Mouse (Mus musculus) liver, embryonic 12.5 days (tissue): Measurements from ENCODE around the gene Rbfox3. TPM values are rescaled to one million over a fixed set of nuclear protein-coding genes. Genes with fewer than 3 reads are reported as not detected.

Experiments used
- ATAC-seq: fragments of 200-750 bp; cut with Nextera tagmentation; 2 replicates; pipeline ENCODE4 v1.8.0; 2017; ENCODE audit warnings: moderate number of reproducible peaks, mild to moderate bottlenecking, moderate library complexity
- H3K27ac ChIP-seq: fragments of 300-500 bp; sonication (generic); 2 replicates; pipeline ENCODE4 v1.5.1; 2016; ENCODE audit warnings: mild to moderate bottlenecking
- H3K27me3 ChIP-seq: fragments of 300-500 bp; sonication (generic); replicated peaks from 2 replicates; pipeline ENCODE4 v1.6.1; 2016; ENCODE audit warnings: mild to moderate bottlenecking, moderate library complexity
- H3K36me3 ChIP-seq: fragments of 300-500 bp; sonication (generic); 2 replicates; pipeline ENCODE4 v1.6.1; 2016; ENCODE audit warnings: mild to moderate bottlenecking, moderate library complexity
- H3K4me1 ChIP-seq: fragments of 300-500 bp; sonication (generic); 2 replicates; pipeline ENCODE4 v1.6.1; 2016
- H3K4me2 ChIP-seq: fragments of 300-500 bp; sonication (generic); 2 replicates; pipeline ENCODE4 v1.6.1; 2016; ENCODE audit warnings: mild to moderate bottlenecking, moderate library complexity
- H3K4me3 ChIP-seq: fragments of 300-500 bp; sonication (generic); 2 replicates; pipeline ENCODE4 v1.5.1; 2016; ENCODE audit warnings: mild to moderate bottlenecking, moderate library complexity
- H3K9ac ChIP-seq: fragments of 300-500 bp; sonication (generic); 2 replicates; pipeline ENCODE4 v1.6.1; 2016; ENCODE audit warnings: mild to moderate bottlenecking, moderate library complexity
- H3K9me3 ChIP-seq: fragments of 300-500 bp; sonication (generic); replicated peaks from 2 replicates; pipeline ENCODE4 v1.6.1; 2016; ENCODE audit warnings: mild to moderate bottlenecking, moderate library complexity
- WGBS: fragments of 180-500 bp; shearing (Covaris S2); methylation state at CpG from one replicate; pipeline ENCODE4 v1.1.7; 2016; ENCODE audit not compliant: insufficient replicate concordance; 5-methylcytosine and 5-hydroxymethylcytosine counted together
- polyA plus RNA-seq: library from polyadenylated mRNA; unstranded; fragments of >200 nt; fragmentation: Nextera tagmentation; extraction: Ambion mirVana; gene quantifications from 2 replicates; pipeline ENCODE4 v1.2.1, GENCODE M21; 2016

The Rbfox3 gene
- polyA plus RNA-seq, 1 experiment from 2014 or later, result 0.46 TPM

DNA sequence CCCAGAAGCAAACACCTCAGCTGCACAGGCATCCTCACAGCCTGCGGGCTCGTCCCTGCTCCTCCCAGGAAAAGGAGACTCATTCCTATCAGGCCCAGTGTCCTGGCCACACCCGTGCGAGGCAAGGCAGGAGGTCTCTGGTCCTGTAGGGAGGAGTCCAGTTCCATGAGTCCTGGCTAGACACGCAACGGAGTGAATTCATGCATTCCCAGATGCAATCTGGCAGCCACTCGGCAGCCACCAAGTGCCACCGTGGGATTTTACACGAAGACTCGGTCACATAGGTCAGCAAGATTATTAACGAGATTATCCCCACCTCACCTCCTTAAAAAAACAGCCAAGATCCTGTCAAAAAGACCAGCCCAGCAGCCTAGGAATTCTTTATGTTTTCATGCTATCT lies 37.4 kb downstream of the Rbfox3 start:
- H3K9ac ChIP-seq, result no peak overlapping the region

DNA sequence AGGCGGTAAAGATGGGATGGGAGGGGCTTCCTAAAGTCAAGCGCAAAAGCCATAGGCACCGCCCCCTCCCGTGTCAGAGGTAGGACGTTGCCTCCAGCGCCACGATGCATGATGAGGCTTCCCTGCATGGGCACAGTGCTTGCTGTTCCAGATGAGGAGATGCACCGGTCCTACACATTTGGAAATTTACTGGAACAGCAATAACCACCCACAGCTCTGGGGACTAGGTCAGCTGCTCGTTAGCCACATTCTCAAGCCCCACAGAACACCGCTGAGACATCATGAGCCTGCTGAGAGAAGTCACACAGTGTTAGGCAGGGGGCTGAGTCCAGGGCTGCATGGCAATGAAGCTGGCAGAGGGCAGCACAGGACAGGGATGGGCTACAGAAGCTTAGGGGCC lies 39.9 kb downstream of the Rbfox3 start:
- ATAC-seq, result no peak
- Histone ChIP-seq H3K9ac (no peak overlapping the region), H3K4me3 (no peak overlapping the region), H3K4me1 (no peaks in the 10 kb centered on the region), H3K4me2 (no peak overlapping the region), H3K27ac (no peak overlapping the region), H3K36me3 (no peaks in the 10 kb centered on the region), H3K9me3 (no peaks in the 10 kb centered on the region), H3K27me3 (no peaks in the 10 kb centered on the region)
- 68% methylated on average over 10 of the region's 10 CpGs for WGBS

More for the DNA sequence above, 37.4 kb downstream of the Rbfox3 start:
- H3K27me3 ChIP-seq, result no peaks in the 10 kb centered on the region
- no peaks in the 10 kb centered on the region for H3K4me1 ChIP-seq
- no peak for ATAC-seq
- H3K4me3 ChIP-seq, result no peak overlapping the region
- H3K9me3 ChIP-seq, result no peaks in the 10 kb centered on the region
- no peak overlapping the region for H3K4me2 ChIP-seq
- no peaks in the 10 kb centered on the region for H3K36me3 ChIP-seq
- no peak overlapping the region for H3K27ac ChIP-seq
- WGBS, result 60% methylated on average over 11 of the region's 11 CpGs

DNA sequence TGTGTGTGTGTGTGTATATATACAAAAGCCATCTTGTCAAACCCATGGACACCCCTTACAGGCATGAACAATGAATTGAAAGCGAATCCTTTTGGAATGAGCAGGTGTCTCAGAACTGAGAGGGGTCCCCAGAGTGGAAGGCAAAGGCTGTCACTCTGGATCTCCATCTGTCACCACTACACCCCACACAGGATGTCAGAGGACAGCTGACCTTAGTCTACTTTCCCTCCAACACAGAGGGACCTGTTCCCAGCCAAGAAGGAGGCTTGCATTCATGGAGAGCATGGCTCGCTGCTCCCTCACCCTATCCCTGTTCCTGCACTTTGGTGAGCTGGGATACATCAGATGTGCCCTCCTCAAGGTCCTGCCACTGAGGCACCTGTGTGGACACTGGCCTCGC lies 48.0 kb downstream of the Rbfox3 start:
- H3K4me1 ChIP-seq, result no peaks in the 10 kb centered on the region
- H3K9me3 ChIP-seq, result no peaks in the 10 kb centered on the region
- no peaks in the 10 kb centered on the region for H3K27me3 ChIP-seq
- no peak overlapping the region for H3K4me2 ChIP-seq
- no peak for ATAC-seq
- no peak overlapping the region for H3K9ac ChIP-seq
- WGBS, result 47% methylated on average over 3 of the region's 3 CpGs
- H3K4me3 ChIP-seq, result no peak overlapping the region
- H3K36me3 ChIP-seq, result no peaks in the 10 kb centered on the region
- no peak overlapping the region for H3K27ac ChIP-seq

DNA sequence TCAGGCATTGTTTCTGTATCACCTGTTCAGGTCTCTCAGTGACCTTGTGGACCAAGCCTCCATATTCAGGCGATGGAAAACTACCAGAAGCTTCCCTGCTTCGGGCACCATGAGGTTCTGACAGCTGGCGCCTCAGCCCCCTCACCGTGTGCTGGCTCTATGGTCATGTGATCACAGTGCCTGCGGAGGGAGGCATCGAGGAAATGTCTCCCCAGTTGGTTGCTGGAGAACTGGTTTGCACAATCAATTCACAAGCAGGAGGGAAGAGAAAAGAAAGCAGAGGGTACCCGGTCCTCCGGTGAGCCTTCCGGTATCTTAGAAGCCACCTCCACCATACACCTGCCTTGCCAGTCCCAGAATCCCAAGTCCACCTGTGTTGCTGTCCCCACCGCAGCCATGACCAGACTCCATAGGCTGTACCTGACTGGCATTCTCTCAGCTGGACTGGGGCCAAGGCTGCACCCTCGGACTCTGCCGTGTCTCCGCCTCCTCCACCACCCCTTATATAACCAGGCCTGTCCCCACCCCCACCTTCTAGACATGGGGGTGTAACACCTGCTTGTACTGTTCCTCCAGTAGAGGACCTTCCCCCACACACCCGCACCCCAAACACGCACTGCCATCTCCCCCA lies 49.5 kb downstream of the Rbfox3 start:
- no peaks in the 10 kb centered on the region for H3K9me3 ChIP-seq
- no peak overlapping the region for H3K9ac ChIP-seq
- no peak for ATAC-seq
- 76% methylated on average over 15 of the region's 15 CpGs for WGBS
- H3K4me2 ChIP-seq, result no peak overlapping the region
- H3K4me3 ChIP-seq, result no peak overlapping the region
- H3K27ac ChIP-seq, result no peak overlapping the region
- H3K4me1 ChIP-seq, result no peaks in the 10 kb centered on the region
- H3K27me3 ChIP-seq, result no peaks in the 10 kb centered on the region
- no peaks in the 10 kb centered on the region for H3K36me3 ChIP-seq

DNA sequence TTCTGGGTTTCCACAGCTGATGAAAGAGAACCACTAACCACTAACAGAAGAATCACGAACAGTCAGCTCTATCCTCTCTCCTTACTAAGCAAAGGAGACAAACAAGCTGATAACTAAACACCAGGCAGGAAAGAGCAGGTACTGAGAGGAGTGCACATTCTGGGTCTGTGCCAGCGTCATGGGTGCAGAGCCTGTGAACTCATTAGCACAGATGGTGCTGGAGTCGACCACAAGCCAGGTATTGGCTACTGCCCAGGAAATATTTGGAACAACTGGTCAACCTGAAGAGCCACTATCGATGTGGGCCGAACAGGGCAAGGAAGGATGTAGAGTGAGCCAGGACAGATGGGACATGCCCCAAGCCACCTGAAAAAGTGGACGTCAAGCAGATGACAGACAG lies 50.2 kb downstream of the Rbfox3 start:
- Histone ChIP-seq H3K4me1 (no peaks in the 10 kb centered on the region), H3K27me3 (no peaks in the 10 kb centered on the region), H3K9ac (no peak overlapping the region), H3K4me2 (no peak overlapping the region), H3K4me3 (no peak overlapping the region), H3K36me3 (no peaks in the 10 kb centered on the region), H3K27ac (no peak overlapping the region), H3K9me3 (no peaks in the 10 kb centered on the region)
- no peak for ATAC-seq
- WGBS, result 68% methylated on average over 6 of the region's 6 CpGs

DNA sequence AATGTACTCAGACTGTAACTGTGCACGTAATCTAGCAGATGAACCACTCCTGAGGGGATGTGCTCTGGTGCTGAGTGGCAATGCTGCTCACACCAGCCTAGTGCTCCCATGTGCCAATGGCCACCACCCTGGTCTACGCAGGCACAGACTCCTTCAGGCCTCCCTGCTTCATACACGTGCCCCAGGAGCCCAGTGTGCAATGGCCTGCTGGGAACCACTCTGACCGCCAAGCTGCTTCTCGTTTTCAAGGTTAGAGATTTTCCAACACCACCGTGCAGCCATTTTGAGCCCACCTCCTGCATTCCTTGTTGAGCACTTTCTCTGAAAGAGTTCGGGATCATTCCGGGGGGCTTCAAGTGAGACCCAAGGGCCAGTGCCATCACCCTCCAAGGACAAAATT lies 50.6 kb downstream of the Rbfox3 start:
- H3K27me3 ChIP-seq, result no peaks in the 10 kb centered on the region
- no peak overlapping the region for H3K4me2 ChIP-seq
- ATAC-seq, result no peak
- H3K27ac ChIP-seq, result no peak overlapping the region
- no peak overlapping the region for H3K4me3 ChIP-seq
- H3K9me3 ChIP-seq, result no peaks in the 10 kb centered on the region
- no peak overlapping the region for H3K9ac ChIP-seq
- 74% methylated on average over 8 of the region's 8 CpGs for WGBS
- H3K4me1 ChIP-seq, result no peaks in the 10 kb centered on the region
- no peaks in the 10 kb centered on the region for H3K36me3 ChIP-seq

DNA sequence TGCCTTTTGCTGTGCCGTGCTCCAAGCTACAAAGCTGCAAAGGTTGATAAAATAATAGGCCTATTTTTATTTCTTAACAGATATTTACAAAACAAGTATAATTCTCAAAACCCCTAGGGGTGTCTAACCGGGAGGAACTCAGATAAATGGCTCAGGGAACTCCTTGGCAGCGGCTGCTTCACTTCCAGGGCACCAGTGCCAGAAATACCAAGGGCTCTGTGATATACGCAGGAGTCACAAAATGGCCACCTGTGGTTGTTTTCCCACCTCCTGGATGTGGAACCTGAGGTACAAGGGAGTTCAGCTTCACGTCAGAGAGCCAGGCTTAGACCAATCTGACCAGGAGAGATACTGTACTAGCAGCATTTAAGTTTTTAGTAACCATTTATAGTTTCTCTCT lies 51.6 kb downstream of the Rbfox3 start:
- Histone ChIP-seq H3K36me3 (no peaks in the 10 kb centered on the region), H3K4me2 (no peak overlapping the region), H3K4me1 (no peaks in the 10 kb centered on the region), H3K27me3 (no peaks in the 10 kb centered on the region), H3K9ac (no peak overlapping the region), H3K9me3 (no peaks in the 10 kb centered on the region), H3K27ac (no peak overlapping the region), H3K4me3 (no peak overlapping the region)
- no peak for ATAC-seq
- whole genome bisulfite sequencing, result 55% methylated on average over 5 of the region's 5 CpGs

DNA sequence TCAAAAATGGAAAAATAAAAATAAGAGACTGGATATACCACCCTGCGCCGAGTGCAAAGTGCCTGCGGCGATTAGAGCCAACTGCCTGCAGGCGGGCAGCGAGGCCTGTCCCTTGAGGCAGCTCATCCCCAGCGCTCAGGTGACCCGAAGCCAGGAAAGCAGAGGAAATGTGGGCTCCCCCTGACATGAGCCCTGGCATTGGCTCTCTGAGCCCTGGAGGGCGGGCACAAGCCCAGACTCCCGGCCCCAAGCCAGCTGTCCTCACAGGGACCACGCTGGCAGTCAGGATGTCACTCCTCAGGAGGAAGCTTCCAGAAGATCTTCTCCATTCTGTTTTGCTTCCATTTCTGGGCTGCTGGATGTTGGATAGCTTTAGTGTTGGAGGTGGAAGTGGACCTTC lies 53.1 kb downstream of the Rbfox3 start:
- WGBS, result 70% methylated on average over 11 of the region's 11 CpGs

DNA sequence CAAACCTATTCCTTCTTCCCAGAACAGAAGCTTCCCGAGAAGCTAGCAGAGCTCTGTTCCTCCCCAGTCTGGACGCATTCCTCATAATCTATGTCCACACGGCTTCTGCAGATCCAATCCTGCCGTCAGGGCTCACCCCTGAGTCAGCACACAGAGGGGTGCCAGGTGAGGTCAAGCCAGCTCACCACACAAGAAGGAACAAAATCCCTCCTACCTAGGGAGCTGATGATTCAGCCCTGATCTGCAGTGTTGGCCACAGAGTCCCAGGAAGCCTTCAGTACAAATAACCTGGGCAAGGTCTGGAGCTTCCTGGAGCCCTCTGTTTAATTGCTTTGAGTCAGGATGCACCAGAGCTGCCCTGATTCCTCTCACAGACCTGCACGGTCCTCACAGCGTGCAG lies 60.0 kb downstream of the Rbfox3 start:
- H3K4me1 ChIP-seq, result no peaks in the 10 kb centered on the region
- H3K27ac ChIP-seq, result no peak overlapping the region
- no peaks in the 10 kb centered on the region for H3K9me3 ChIP-seq
- H3K9ac ChIP-seq, result no peak overlapping the region
- 65% methylated on average over 6 of the region's 6 CpGs for WGBS
- H3K36me3 ChIP-seq, result no peaks in the 10 kb centered on the region
- no peak for ATAC-seq
- H3K4me2 ChIP-seq, result no peak overlapping the region
- H3K4me3 ChIP-seq, result no peak overlapping the region
- no peaks in the 10 kb centered on the region for H3K27me3 ChIP-seq

More for the DNA sequence above, 53.1 kb downstream of the Rbfox3 start:
- Histone ChIP-seq H3K9ac (no peak overlapping the region), H3K9me3 (no peaks in the 10 kb centered on the region), H3K4me2 (no peak overlapping the region), H3K4me1 (no peaks in the 10 kb centered on the region), H3K27me3 (no peaks in the 10 kb centered on the region), H3K36me3 (no peaks in the 10 kb centered on the region), H3K4me3 (no peak overlapping the region), H3K27ac (no peak overlapping the region)
- no peak for ATAC-seq

DNA sequence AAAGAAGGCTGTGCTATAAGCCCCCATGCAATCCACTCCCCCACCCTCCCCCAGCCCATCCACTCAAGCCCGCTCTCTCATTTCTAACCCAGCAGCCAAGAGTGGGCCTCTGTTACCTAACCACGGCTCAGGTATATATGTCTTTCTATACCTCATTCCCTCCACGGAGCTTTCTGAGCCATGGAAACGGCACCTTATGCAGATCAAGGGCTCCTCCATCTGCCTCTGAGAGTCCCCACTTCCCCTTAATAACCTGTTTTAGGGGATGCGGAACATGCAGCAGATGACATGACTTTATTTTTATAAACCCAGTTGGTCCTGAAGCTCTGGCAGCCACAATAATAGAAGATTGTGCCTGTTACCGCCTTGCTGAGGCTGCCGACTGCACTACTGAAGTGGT lies 63.4 kb downstream of the Rbfox3 start:
- Histone ChIP-seq H3K27ac (no peak overlapping the region), H3K4me2 (no peak overlapping the region), H3K4me3 (no peak overlapping the region), H3K9me3 (no peaks in the 10 kb centered on the region), H3K27me3 (no peaks in the 10 kb centered on the region), H3K4me1 (no peaks in the 10 kb centered on the region), H3K36me3 (no peaks in the 10 kb centered on the region), H3K9ac (no peak overlapping the region)
- no peak for ATAC-seq
- 79% methylated on average over 7 of the region's 7 CpGs for WGBS

DNA sequence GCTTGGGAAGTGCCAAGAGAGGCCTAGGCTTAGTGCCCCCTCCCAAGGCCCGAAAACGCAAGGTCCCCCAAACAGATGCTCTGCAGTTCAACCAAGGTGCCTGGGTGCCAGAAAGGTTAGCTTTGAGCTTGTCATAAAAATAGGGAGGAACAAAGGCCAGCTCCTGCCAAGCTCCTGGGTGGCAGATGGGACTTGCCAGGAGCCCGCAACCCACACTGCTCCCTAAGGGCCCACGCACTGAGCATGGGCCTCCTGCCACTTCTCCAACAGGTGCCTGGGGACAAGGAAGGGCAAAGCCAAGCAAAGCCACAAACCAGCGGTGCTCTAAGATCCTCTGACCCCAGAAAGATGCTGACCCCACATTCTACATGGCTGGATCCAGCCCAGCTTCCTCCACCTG lies 70.4 kb downstream of the Rbfox3 start:
- no peak overlapping the region for H3K4me3 ChIP-seq
- WGBS, result 64% methylated on average over 5 of the region's 5 CpGs
- no peak overlapping the region for H3K27ac ChIP-seq
- no peaks in the 10 kb centered on the region for H3K4me1 ChIP-seq
- H3K9ac ChIP-seq, result no peak overlapping the region
- H3K9me3 ChIP-seq, result no peaks in the 10 kb centered on the region
- no peak overlapping the region for H3K4me2 ChIP-seq
- no peak for ATAC-seq
- no peaks in the 10 kb centered on the region for H3K27me3 ChIP-seq
- no peaks in the 10 kb centered on the region for H3K36me3 ChIP-seq

DNA sequence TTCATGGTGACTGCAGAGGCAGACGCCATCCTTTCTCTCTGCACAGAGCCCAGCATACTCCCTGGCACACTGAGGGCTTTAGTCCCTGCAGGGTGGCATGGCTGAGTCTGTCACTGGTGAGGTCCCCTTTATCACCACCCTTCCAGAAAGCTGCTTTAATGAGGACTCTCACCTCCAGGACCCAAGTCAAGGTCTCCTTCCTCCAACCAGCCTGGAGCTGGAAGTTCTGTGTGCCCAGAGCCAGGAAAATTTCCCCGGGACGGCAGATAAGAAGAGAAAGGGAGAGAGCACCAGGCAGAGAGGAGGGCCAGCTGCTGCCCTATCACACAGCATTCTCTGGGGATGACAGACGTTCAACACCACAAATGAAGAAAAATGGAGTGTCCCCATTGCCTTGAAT lies 73.2 kb downstream of the Rbfox3 start:
- ATAC-seq, result no peak
- H3K4me2 ChIP-seq, result no peak overlapping the region
- no peaks in the 10 kb centered on the region for H3K9me3 ChIP-seq
- no peak overlapping the region for H3K9ac ChIP-seq
- no peak overlapping the region for H3K4me3 ChIP-seq
- WGBS, result 15% methylated on average over 4 of the region's 4 CpGs
- H3K27ac ChIP-seq, result no peak overlapping the region
- H3K27me3 ChIP-seq, result no peaks in the 10 kb centered on the region
- no peaks in the 10 kb centered on the region for H3K36me3 ChIP-seq
- H3K4me1 ChIP-seq, result no peaks in the 10 kb centered on the region

DNA sequence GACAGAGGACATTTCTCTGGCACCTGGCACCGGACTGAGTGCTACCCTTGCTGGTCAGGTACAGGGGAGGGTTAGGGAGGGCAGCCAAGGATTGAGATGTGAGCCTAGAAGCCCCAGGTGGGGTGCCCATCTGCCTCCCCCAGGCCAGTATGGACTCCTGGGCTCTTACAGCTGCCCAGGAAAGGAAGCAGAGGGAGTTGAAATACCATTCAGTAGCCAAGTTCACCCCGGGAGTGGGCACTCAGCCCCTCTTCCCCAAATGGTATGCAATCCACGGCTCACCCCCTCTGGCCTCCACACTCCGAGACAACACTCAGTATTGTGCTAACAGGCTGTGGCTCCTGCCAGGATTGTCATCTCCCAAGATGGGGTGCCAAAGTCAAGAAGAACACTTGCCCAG lies 74.5 kb downstream of the Rbfox3 start:
- Histone ChIP-seq H3K9ac (no peak overlapping the region), H3K9me3 (no peaks in the 10 kb centered on the region), H3K27ac (no peak overlapping the region), H3K36me3 (no peaks in the 10 kb centered on the region), H3K27me3 (no peaks in the 10 kb centered on the region), H3K4me3 (no peak overlapping the region), H3K4me2 (no peak overlapping the region), H3K4me1 (no peaks in the 10 kb centered on the region)
- no peak for ATAC-seq
- WGBS, result 66% methylated on average over 4 of the region's 4 CpGs
